Mouse (Mus musculus): Measurements from ENCODE around the gene Rac1.

DNA sequence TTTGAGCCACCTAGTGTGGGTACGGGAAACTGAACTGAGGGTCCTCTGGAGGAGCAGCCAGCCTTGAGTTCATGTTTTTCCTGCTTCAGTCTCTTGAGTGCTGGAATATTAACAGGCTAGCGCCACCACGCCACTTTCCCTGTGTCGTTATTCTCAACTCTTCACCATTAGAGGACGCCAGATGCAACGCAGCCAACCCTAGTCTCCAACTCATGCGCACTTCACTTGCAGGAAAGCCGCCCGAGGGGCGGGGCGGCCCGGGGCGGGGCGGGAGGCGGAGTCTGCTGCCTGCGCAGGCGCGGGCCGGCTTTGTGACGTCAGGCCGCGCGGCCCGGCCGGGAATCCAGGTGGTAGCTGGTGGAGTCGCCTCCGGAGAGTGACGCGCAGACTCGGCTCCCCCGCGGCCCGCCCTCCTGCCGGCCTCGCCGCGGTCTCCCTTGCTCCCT, 20.6 kb upstream of the Rac1 start:
- TF ChIP-seq CTCF (IDR thresholded peaks at IDR 0.05; ENCODE audit: extremely low read depth, insufficient read length, insufficient replicate concordance, low read depth, low read length) (peak; percentile 65; the same call in 1 of the 2 replicates), POLR2A (IDR thresholded peaks at IDR 0.05; ENCODE audit: low read depth, low read length) (peak; percentile 63; the same call in 1 of the 2 replicates)

Data from small intestine, adult 2 months (tissue).